Mouse (Mus musculus) right cerebral cortex, postnatal 4 days (tissue): Measurements from ENCODE around the gene Rftn1.
A peak's percentile ranks its signal among the peaks of the same experiment; 100 is the strongest.

Source experiments
- DNase-seq: peaks from one replicate; pipeline ENCODE4 v3.0.0-alpha.2; 2022

The Rftn1 gene

GRCm38 (mm10) chr17:50201828-50202445 is 11.5 kb upstream of the Rftn1 start:
- no peak for DNase-seq

DNA sequence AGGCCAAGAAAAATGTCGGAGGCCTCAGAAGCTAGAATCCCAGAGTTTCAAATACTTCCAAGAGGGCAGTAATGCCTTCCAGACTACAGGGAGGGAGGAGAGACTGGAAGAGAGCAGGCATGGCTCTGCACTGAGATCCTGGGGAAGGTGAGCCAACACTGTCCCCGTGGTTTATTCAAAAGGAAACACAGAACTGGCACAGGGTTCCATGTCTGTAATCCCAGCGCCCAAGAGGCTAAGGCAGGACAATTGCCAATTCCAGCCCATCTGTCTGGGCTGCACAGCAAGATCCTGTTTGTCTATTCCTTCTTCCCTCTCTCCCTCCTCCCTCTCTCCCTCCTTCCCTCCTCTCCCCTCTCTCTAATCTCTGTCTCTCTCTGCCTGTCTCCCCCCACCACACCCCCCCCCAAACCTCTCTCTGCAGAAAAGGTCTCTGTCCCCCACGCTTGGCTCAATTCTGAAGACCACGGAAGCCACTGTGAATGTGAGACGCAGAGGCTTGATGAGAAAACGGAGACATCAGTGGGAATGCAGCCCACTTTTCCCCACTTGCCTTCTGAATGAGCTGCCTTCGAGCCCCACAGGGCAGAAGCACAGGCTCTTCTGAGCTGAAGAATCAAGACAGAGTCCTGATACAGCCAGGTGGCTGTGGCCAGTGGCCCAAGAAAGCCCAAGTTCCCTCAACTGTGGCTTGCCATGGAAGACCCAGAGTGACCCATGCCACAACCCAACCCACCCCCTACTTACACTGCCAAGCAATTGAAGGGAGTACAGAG is 8.8 kb upstream of the Rftn1 start:
- DNase-seq = no peak

DNA sequence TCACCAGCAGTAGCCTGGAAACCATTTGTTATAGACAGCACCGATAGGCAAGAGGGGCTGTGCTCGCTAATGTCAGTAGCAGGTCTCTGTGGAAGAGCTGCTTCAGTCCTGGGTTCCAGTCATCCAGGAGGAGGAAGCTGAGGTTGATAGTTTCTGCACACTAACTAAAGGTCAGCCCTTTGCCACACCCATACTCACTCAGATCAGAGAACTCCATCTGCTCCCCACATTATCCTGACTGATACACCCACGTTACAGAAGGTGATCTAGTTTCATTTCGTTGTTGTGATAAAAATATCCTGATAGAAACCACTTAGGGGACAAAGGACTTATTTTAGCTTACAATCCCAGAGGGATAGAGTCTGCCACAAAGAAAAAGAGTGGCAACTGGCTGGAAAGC is 7.1 kb upstream of the Rftn1 start:
- DNase-seq = no peak

- DNase-seq = no peak
These were observed 5.7 kb upstream of the Rftn1 start for GRCm38 (mm10) chr17:50196005-50196672.

GRCm38 (mm10) chr17:50195399-50195798 is 4.9 kb upstream of the Rftn1 start:
- DNase-seq = no peak

- DNase-seq = no peak
These were observed 4.1 kb upstream of the Rftn1 start for GRCm38 (mm10) chr17:50194541-50194940.

GRCm38 (mm10) chr17:50193653-50194052 is 3.2 kb upstream of the Rftn1 start:
- no peak for DNase-seq

GRCm38 (mm10) chr17:50192376-50192940 is 2.0 kb upstream of the Rftn1 start:
- no peak for DNase-seq

- no peak for DNase-seq
These were observed 964 bp upstream of the Rftn1 start for GRCm38 (mm10) chr17:50191318-50191957.

DNA sequence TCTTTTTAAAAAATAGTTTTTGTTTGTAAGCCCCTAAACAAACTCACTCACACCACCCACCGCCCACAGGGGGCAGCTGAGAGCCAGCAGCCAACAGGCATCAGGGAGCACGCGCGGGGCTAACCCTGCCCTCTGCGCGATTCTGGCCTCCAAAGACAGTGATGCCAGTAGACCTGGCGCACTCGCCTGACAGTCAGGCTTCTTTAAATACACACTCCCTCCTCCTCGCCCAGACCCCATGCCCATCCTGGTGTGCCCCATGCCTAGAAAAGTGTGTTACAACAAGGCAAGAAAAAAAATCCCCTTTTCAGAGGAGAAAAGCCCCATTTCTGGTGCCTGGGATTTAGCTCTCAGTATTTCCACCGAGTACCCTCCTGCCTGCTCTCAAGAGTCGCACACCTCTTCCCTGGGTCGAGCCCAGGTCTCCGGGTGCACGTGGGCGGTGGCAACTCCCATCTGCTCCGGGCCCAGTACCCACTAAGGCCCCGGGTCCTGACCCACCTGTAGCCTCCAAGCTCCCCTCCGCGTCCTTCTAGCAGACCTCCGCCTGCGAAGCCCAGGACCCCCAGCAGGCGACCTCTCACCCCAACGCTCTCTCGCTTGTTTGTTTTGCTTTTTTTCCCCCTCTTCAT is 977 bp downstream of the Rftn1 start:
- peak; percentile 69 for DNase-seq

DNA sequence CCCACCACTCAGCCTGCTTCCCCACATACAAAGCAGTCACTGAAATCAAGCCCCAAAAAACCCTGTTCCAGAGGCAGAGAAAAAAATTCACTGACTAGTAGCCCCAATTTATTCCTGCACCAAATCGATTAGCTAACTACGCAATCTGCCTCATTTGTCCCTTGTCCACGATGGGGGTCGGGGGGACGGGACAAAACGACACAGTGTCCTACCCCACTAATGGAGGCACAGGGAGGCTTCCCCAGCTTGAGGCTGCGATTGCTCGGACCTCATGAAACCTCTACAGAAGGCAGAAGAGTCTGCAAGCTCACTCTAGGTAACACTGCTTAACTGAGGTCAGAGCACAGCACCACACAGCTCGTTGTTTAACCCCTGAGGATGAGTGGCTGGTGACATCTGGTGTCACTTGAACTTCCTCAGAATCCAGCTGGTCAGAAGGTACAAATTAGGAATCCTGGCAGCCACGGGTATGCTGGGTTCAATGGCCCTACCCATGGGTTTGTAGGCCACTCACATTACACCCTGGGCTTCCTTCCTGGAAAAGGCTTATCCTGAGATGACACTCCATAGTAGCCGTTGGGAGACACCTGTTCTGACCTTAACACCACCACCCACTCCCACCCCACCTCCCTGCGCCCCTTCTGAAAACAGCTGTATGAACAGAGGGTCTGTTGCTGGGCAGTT is 1.7 kb downstream of the Rftn1 start:
- no peak for DNase-seq

DNA sequence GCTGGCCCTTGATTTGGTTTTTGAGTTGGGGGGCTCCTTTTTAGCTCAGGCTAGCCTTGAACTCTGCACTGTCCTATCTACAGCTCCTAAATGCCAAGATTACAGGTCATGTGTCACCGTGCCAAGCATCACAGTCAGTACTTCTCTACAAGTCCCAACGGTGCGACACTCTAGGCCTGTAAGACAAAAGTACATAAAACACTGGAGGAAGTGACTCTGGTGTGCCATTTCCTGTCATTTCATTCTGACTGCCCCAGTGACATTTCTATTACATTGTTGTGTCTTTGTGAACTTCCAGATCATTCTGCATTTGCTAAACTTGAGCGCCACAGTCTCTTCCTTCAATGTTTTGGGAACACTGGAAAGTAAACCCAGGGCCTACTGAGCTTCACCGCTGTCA is 4.9 kb downstream of the Rftn1 start:
- no peak for DNase-seq

GRCm38 (mm10) chr17:50185083-50185482 is 5.4 kb downstream of the Rftn1 start:
- DNase-seq = no peak

- no peak for DNase-seq
These were observed 6.0 kb downstream of the Rftn1 start for GRCm38 (mm10) chr17:50184217-50185038.

DNA sequence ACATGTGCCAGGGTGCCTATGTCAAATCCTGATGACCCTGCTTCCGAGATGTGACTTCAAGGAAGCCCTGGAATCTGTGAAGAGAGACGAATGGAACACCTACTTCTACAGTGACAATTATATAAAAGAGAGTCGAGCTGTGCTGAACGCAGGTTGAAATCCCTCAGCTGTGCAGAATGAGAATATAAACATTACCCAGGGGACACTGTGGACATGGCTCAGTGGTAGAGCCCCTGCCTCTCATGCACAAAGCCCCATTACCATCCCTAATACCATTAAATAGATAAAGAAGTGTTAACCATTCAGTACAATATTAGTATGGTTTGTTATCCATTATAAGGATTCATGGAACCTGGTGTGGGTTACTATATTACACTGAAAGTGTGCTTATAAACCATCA is 7.2 kb downstream of the Rftn1 start:
- DNase-seq = no peak

GRCm38 (mm10) chr17:50182542-50182951 is 7.9 kb downstream of the Rftn1 start:
- DNase-seq = no peak

- DNase-seq = no peak
These were observed 9.4 kb downstream of the Rftn1 start for GRCm38 (mm10) chr17:50180899-50181570.

GRCm38 (mm10) chr17:50173776-50174175 is 16.7 kb downstream of the Rftn1 start:
- DNase-seq = no peak

GRCm38 (mm10) chr17:50173368-50173767 is 17.1 kb downstream of the Rftn1 start:
- DNase-seq = no peak

DNA sequence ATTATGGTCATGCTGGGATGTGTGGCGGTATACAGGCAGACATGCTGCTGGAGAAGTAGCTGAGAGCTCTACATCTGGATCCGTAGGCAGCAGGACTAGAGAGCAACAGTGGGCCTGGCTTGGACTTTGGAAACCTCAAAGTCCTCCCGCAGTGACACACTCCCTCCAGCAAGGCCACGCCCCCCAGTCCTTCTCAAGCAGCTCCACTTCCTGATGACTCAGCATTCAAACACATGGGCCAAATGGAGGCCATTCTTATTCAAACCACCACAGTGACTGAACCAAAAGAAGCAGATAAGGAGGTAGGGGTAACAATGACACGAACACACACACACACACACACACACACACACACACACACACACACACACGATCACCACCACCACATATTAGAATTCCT is 17.7 kb downstream of the Rftn1 start:
- DNase-seq = no peak
